Mouse (Mus musculus) thymus, adult 2 months (tissue): ENCODE data around the gene Morc3. TPM values are rescaled to one million over a fixed set of nuclear protein-coding genes. Genes with fewer than 3 reads are reported as not detected.
"Not testable (repeated sequence)": the region's sequence is repeated elsewhere in the genome, so short reads cannot be mapped to it uniquely, and the experiment has no call there.

ENCODE experiments used
- DNase-seq: peaks from one replicate; pipeline ENCODE4 v3.0.0; 2021
- H3K27ac ChIP-seq: fragments of 200-500 bp; 2 replicates; pipeline ENCODE4 v1.5.1; 2012; ENCODE audit warnings: low read length, control low read depth; ENCODE audit not compliant: control insufficient read depth, insufficient read depth
- H3K27me3 ChIP-seq: fragments of 200-500 bp; 2 replicates; pipeline ENCODE4 v1.6.1; 2012; ENCODE audit warnings: mild to moderate bottlenecking, low read length, moderate library complexity, mixed read lengths; ENCODE audit not compliant: control insufficient read depth, insufficient read depth
- H3K36me3 ChIP-seq: fragments of 200-500 bp; 2 replicates; pipeline ENCODE4 v1.6.1; 2012; ENCODE audit warnings: mild to moderate bottlenecking, low read length, moderate library complexity; ENCODE audit not compliant: control insufficient read depth, insufficient read depth
- H3K4me1 ChIP-seq: fragments of 200-500 bp; replicated peaks from 2 replicates; pipeline ENCODE4 v1.6.1; 2012; ENCODE audit warnings: low read length; ENCODE audit not compliant: control insufficient read depth, insufficient read depth
- H3K4me3 ChIP-seq: fragments of 200-500 bp; 2 replicates; pipeline ENCODE4 v1.5.1; 2012; ENCODE audit warnings: mild to moderate bottlenecking, low read length, control low read depth, moderate library complexity; ENCODE audit not compliant: control insufficient read depth, insufficient read depth
- CTCF ChIP-seq: fragments of 200-500 bp; IDR thresholded peaks from 2 replicates; pipeline ENCODE4 v1.5.1; 2012; ENCODE audit warnings: mild to moderate bottlenecking, control low read depth, low read length, moderate library complexity, borderline replicate concordance; ENCODE audit not compliant: control insufficient read depth, poor library complexity, insufficient read depth; ENCODE audit errors: extremely low read depth
- POLR2A ChIP-seq: fragments of 200-500 bp; IDR thresholded peaks from 2 replicates; pipeline ENCODE4 v1.6.1; 2012; ENCODE audit warnings: mild to moderate bottlenecking, low read length, control low read depth, moderate library complexity; ENCODE audit not compliant: control insufficient read depth, poor library complexity, insufficient read depth; ENCODE audit errors: extremely low read depth
- WGBS: fragments of 180-500 bp; shearing (Covaris S2); methylation state at CpG from one replicate; pipeline ENCODE4 v1.1.7; 2018; 5-methylcytosine and 5-hydroxymethylcytosine counted together
- polyA plus RNA-seq: library from polyadenylated mRNA; depleted of rRNA; stranded (reverse); fragments of >200 nt; gene quantifications from 2 replicates; pipeline ENCODE4 v1.2.3, GENCODE M21; 2012

The Morc3 gene
- polyA plus RNA-seq, 1 experiment, result 17.4 TPM

DNA sequence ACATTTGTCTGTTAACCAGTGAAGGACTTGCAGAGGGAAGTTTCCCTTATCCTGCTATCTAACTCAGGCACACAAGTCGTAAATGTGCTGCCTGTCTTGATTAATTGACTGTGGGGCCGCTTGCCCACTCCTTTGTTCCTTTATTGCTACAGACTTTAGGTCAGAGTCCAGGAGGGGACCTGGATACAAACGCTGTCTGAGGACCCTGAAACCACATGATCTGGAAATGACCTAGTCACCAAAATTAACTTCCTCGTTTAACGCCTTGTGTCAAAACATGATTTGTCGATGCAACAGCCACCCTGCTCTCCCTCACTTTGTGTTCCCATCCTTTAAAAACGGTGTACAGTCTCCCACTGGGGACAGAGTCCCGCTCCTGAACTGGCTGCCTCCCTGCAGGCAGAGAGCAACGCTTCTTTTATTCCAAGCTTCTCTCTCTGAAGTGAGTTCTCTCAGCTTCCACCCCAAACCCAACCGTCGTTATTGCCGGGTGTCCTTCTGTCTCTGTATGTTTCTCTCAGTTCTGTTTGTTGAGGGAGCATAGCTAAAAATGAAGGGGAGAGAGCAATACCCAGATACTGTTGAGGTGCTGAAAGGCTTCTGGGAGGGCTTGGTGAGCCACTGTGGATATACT lies 13.1 kb upstream of the Morc3 start:
- no peaks in the 10 kb centered on the region for H3K27me3 ChIP-seq
- DNase-seq, result no peak
- peaks cover 34% of the 10 kb centered on the region for H3K4me1 ChIP-seq
- TF ChIP-seq CTCF (no peak), POLR2A (no peak)
- no peak overlapping the region; the same call in 1 of the 2 replicates for H3K27ac ChIP-seq
- 24% methylated on average over 12 of the region's 12 CpGs for WGBS
- H3K36me3 ChIP-seq, result no peaks in the 10 kb centered on the region
- H3K4me3 ChIP-seq, result no peak overlapping the region

DNA sequence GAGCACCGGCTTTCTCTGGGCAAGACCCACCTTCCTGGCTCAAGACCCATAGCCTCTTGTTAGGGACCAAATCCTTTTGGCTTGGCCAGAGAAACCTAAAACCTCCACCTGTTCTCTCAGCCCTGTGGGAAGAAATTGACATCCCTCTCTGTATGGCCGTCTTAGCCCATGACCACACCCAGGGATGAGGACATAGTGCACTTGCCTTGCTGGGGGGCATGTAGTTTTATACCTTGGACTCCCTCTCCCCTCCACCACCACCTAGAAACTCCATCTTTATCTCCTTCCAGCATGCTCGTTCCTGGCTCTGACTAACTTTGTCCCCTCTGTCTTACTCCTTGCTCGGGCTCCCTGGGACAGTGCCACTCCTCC lies 12.6 kb upstream of the Morc3 start:
- no peaks in the 10 kb centered on the region for H3K36me3 ChIP-seq
- no peak overlapping the region for H3K4me3 ChIP-seq
- DNase-seq, result no peak
- peaks cover 33% of the 10 kb centered on the region for H3K4me1 ChIP-seq
- no peaks in the 10 kb centered on the region for H3K27me3 ChIP-seq
- no peak for TF ChIP-seq POLR2A
- no peak for TF ChIP-seq CTCF
- no peak overlapping the region; the same call in 1 of the 2 replicates for H3K27ac ChIP-seq
- WGBS, result 89% methylated on average over 4 of the region's 4 CpGs

DNA sequence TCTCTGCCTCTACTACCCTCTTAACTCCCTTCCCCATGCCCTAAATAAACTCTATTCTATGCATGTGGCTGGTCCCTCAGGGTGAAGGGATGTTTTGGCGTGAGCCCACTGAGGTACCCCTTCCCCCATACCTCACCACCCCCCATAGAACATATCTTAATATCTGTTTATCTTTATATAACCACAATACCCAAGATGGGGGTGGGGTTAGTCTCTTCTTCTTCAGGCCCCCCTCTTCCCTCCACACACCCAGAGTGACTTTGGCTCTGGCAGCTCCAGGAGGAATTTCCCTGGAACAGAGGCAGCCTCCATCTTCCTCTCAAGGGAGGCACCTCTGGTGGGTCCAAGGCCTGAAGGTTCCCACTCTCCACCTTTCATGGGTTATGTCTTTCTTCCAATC lies 11.9 kb upstream of the Morc3 start:
- no peaks in the 10 kb centered on the region for H3K27me3 ChIP-seq
- no peak for DNase-seq
- WGBS, result 73% methylated on average over 1 of the region's 1 CpGs

GRCm38 (mm10) chr16:93821706-93822105 lies 10.2 kb upstream of the Morc3 start:
- no peaks in the 10 kb centered on the region for H3K36me3 ChIP-seq
- H3K27me3 ChIP-seq, result no peaks in the 10 kb centered on the region
- DNase-seq, result no peak
- 96% methylated on average over 3 of the region's 3 CpGs for WGBS
- no peak overlapping the region for H3K27ac ChIP-seq
- TF ChIP-seq POLR2A (no peak), CTCF (no peak)
- H3K4me1 ChIP-seq, result peaks cover 18% of the 10 kb centered on the region
- H3K4me3 ChIP-seq, result no peak overlapping the region

More for the DNA sequence above, 11.9 kb upstream of the Morc3 start:
- Histone ChIP-seq H3K4me1 (peaks cover 28% of the 10 kb centered on the region), H3K27ac (no peak overlapping the region), H3K4me3 (no peak overlapping the region), H3K36me3 (no peaks in the 10 kb centered on the region)
- TF ChIP-seq CTCF (no peak), POLR2A (no peak)

DNA sequence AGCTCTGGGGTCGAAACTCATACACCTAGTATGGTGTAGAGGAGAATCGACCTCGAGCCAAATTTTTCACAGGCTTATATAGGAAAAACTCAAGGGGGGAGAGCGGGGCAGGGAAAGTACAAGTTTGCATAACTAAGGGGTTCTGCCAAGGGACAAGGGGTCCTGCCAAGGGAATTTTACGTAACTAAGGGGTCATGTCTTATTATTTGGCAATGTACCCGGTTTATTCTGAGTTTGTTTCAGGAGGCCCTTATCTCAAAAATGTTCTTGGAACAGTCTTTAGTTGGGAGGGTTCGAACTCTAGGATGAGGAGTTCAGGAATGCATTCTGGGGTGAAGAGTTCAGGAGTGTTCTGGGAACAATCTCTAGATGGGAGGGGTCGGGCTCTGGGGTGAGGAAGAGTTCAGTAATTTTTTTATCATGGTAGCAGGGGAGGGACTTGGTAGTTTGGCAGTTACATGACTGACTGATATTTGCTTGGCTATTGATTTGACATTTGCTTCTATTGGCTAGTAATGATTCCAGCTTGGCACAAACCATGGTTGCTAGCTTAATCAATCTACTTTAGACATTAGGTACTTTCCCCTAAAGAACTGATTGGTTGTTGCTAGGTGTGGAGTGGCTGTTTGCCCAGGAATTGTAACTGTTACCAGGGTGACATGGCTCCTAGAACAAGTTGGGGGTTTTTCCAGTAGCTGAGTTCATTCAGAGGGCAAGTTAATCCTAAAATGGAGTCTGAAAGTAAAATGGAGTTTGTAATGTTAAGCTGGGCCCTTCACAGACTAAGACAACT lies 9.3 kb upstream of the Morc3 start:
- H3K36me3 ChIP-seq, H3K4me3 ChIP-seq, DNase-seq, H3K27ac ChIP-seq, H3K27me3 ChIP-seq: not testable (repeated sequence)
- 91% methylated on average over 5 of the region's 8 CpGs for WGBS
- peaks cover 12% of the 10 kb centered on the region for H3K4me1 ChIP-seq

GRCm38 (mm10) chr16:93824799-93825198 lies 7.1 kb upstream of the Morc3 start:
- TF ChIP-seq POLR2A (no peak), CTCF (no peak)
- WGBS, result 93% methylated on average over 4 of the region's 4 CpGs
- no peaks in the 10 kb centered on the region for H3K36me3 ChIP-seq

DNA sequence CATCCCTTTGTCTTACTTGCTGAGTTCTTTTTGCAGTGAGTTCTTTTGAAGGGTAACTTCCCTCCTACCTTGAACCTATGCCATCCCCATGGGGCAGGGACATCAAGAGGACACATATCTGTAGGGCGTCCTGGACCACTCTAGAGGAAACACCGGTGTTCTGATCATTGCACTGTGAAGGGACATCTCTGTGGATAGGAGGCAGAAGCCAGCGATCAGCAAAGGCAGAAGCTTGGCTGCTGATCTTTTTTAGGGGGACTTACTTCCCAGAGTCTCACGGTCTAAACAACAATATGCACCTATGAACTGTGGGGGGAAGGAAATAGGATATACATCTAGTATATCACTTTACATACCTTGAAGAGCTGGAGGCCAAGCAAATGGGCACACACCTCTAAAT lies 6.5 kb upstream of the Morc3 start:
- DNase-seq, result no peak
- Histone ChIP-seq H3K36me3 (no peaks in the 10 kb centered on the region), H3K27me3 (no peaks in the 10 kb centered on the region), H3K4me1 (no peaks in the 10 kb centered on the region), H3K27ac (no peak overlapping the region), H3K4me3 (no peak overlapping the region)
- WGBS, result 96% methylated on average over 4 of the region's 4 CpGs
- TF ChIP-seq CTCF, result no peak
- TF ChIP-seq POLR2A, result no peak

More at GRCm38 (mm10) chr16:93824799-93825198, 7.1 kb upstream of the Morc3 start:
- no peaks in the 10 kb centered on the region for H3K27me3 ChIP-seq
- DNase-seq, result no peak
- no peaks in the 10 kb centered on the region for H3K4me1 ChIP-seq
- H3K27ac ChIP-seq, result no peak overlapping the region
- no peak overlapping the region for H3K4me3 ChIP-seq
